Mouse (Mus musculus): ENCODE measurements around the gene Il2. TPM values are rescaled to one million over a fixed set of nuclear protein-coding genes. Genes with fewer than 3 reads are reported as not detected.

Gene Il2
- total and polyA plus RNA-seq, 2 experiments from 2014 or later: 0.75 TPM; not detected in 1

- no peak for TF ChIP-seq CTCF (IDR thresholded peaks at IDR 0.05; ENCODE audit: low read depth)
- no peak overlapping the region for H3K4me3 ChIP-seq (ENCODE audit: low read length)
- 80% methylated on average over 7 of the region's 7 CpGs for WGBS
- no peaks in the 10 kb centered on the region for H3K36me3 ChIP-seq (ENCODE audit: insufficient read depth, low read length)
- ATAC-seq: no peak
- H3K4me2 ChIP-seq (ENCODE audit: low read depth, low read length): no peak overlapping the region
- no peaks in the 10 kb centered on the region for H3K27me3 ChIP-seq (ENCODE audit: insufficient read depth, low read length)
- H3K9ac ChIP-seq (replicated peaks; ENCODE audit: low read length): no peak overlapping the region
- H3K27ac ChIP-seq: no peak overlapping the region
- no peaks in the 10 kb centered on the region for H3K4me1 ChIP-seq (ENCODE audit: insufficient read depth, low read length)
- H3K9me3 ChIP-seq (ENCODE audit: low read length): no peaks in the 10 kb centered on the region
- no peak for DNase-seq (ENCODE audit: low spot score)
These were observed 28.6 kb upstream of the Il2 start for GRCm38 (mm10) chr3:37154396-37154795.

GRCm38 (mm10) chr3:37153004-37153403 is 27.2 kb upstream of the Il2 start:
- Histone ChIP-seq H3K4me3 (ENCODE audit: low read length) (no peak overlapping the region), H3K9ac (replicated peaks; ENCODE audit: low read length) (no peak overlapping the region), H3K27ac (no peak overlapping the region), H3K27me3 (ENCODE audit: insufficient read depth, low read length) (no peaks in the 10 kb centered on the region), H3K9me3 (ENCODE audit: low read length) (no peaks in the 10 kb centered on the region), H3K4me2 (ENCODE audit: low read depth, low read length) (no peak overlapping the region), H3K36me3 (ENCODE audit: insufficient read depth, low read length) (no peaks in the 10 kb centered on the region), H3K4me1 (ENCODE audit: insufficient read depth, low read length) (no peaks in the 10 kb centered on the region)
- 94% methylated on average over 7 of the region's 7 CpGs for WGBS
- DNase-seq (ENCODE audit: low spot score) (no peak), ATAC-seq (no peak)
- TF ChIP-seq CTCF (IDR thresholded peaks at IDR 0.05; ENCODE audit: low read depth): no peak

- H3K9ac ChIP-seq (replicated peaks; ENCODE audit: low read length): no peak overlapping the region
- H3K36me3 ChIP-seq (ENCODE audit: insufficient read depth, low read length): no peaks in the 10 kb centered on the region
- no peak overlapping the region for H3K4me3 ChIP-seq (ENCODE audit: low read length)
- 90% methylated on average over 10 of the region's 10 CpGs for WGBS
- DNase-seq (ENCODE audit: low spot score): no peak
- no peak overlapping the region for H3K27ac ChIP-seq
- ATAC-seq: no peak
- H3K9me3 ChIP-seq (ENCODE audit: low read length): no peaks in the 10 kb centered on the region
- H3K4me1 ChIP-seq (ENCODE audit: insufficient read depth, low read length): no peaks in the 10 kb centered on the region
- no peak overlapping the region for H3K4me2 ChIP-seq (ENCODE audit: low read depth, low read length)
- TF ChIP-seq CTCF (IDR thresholded peaks at IDR 0.05; ENCODE audit: low read depth): no peak
- H3K27me3 ChIP-seq (ENCODE audit: insufficient read depth, low read length): no peaks in the 10 kb centered on the region
These were observed 26.5 kb upstream of the Il2 start for GRCm38 (mm10) chr3:37152274-37152673.

DNA sequence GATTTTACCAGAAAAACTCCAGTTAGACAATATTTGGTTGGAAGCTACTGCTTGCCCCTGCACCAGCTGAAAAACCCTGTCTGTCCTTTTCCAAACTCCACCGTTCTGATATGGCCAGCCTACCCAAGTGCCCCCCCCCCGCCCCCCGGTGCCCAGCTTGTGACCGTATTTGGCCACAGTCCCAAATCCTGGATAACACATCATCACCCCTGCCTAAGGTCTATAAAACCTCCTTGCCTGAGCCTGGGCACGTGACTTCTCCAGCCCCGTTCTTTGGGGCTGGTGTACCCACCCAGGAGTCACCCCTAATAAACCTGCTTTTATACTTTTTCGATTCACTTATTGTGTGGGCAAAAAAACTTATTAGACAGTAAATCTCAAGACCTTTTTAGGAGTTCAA is 21.1 kb upstream of the Il2 start:
- Histone ChIP-seq H3K4me2 (ENCODE audit: low read depth, low read length) (no peak overlapping the region), H3K27ac (no peak overlapping the region), H3K36me3 (ENCODE audit: insufficient read depth, low read length) (no peaks in the 10 kb centered on the region), H3K4me1 (ENCODE audit: insufficient read depth, low read length) (no peaks in the 10 kb centered on the region), H3K4me3 (ENCODE audit: low read length) (no peak overlapping the region), H3K9me3 (ENCODE audit: low read length) (no peaks in the 10 kb centered on the region), H3K9ac (replicated peaks; ENCODE audit: low read length) (no peak overlapping the region), H3K27me3 (ENCODE audit: insufficient read depth, low read length) (no peaks in the 10 kb centered on the region)
- DNase-seq (ENCODE audit: low spot score) (no peak), ATAC-seq (no peak)
- 69% methylated on average over 7 of the region's 7 CpGs for WGBS
- TF ChIP-seq CTCF (IDR thresholded peaks at IDR 0.05; ENCODE audit: low read depth): no peak

GRCm38 (mm10) chr3:37146406-37146805 is 20.6 kb upstream of the Il2 start:
- ATAC-seq: no peak
- Histone ChIP-seq H3K9ac (replicated peaks; ENCODE audit: low read length) (no peak overlapping the region), H3K27ac (no peak overlapping the region), H3K27me3 (ENCODE audit: insufficient read depth, low read length) (no peaks in the 10 kb centered on the region), H3K4me3 (ENCODE audit: low read length) (no peak overlapping the region), H3K9me3 (ENCODE audit: low read length) (no peaks in the 10 kb centered on the region), H3K36me3 (ENCODE audit: insufficient read depth, low read length) (no peaks in the 10 kb centered on the region), H3K4me1 (ENCODE audit: insufficient read depth, low read length) (no peaks in the 10 kb centered on the region), H3K4me2 (ENCODE audit: low read depth, low read length) (no peak overlapping the region)
- no peak for TF ChIP-seq CTCF (IDR thresholded peaks at IDR 0.05; ENCODE audit: low read depth)
- 39% methylated on average over 7 of the region's 8 CpGs for WGBS
- no peak for DNase-seq (ENCODE audit: low spot score)

- Histone ChIP-seq H3K9ac (replicated peaks; ENCODE audit: low read length) (no peak overlapping the region), H3K27ac (no peak overlapping the region), H3K4me3 (ENCODE audit: low read length) (no peak overlapping the region), H3K4me1 (ENCODE audit: insufficient read depth, low read length) (no peaks in the 10 kb centered on the region), H3K4me2 (ENCODE audit: low read depth, low read length) (no peak overlapping the region), H3K36me3 (ENCODE audit: insufficient read depth, low read length) (no peaks in the 10 kb centered on the region), H3K27me3 (ENCODE audit: insufficient read depth, low read length) (no peaks in the 10 kb centered on the region), H3K9me3 (ENCODE audit: low read length) (no peaks in the 10 kb centered on the region)
- 54% methylated on average over 1 of the region's 1 CpGs for WGBS
- no peak for ATAC-seq
- TF ChIP-seq CTCF (IDR thresholded peaks at IDR 0.05; ENCODE audit: low read depth): no peak
- DNase-seq (ENCODE audit: low spot score): no peak
These were observed 19.2 kb upstream of the Il2 start for GRCm38 (mm10) chr3:37144979-37145378.

DNA sequence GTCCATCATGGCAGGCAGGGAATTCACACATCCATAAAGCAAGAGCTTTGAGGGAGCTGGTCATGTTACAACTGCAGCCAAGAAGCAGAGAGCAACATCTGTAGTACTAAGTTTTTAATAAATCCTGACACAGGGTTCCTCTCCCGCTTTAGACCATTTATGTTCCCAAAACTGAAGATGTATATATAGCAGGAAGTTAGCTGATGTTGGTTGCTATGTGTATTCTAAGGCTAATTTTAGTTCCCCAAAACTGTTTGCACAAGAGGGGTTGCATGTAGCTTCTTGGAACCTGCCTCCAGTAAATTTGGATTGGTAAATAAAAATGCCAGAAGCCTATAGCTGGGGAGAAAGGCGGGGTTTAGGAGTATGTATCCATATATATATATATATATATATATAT is 16.1 kb upstream of the Il2 start:
- WGBS: 83% methylated on average over 2 of the region's 2 CpGs
- DNase-seq (ENCODE audit: low spot score): no peak
- no peaks in the 10 kb centered on the region for H3K9me3 ChIP-seq (ENCODE audit: low read length)
- no peak for TF ChIP-seq CTCF (IDR thresholded peaks at IDR 0.05; ENCODE audit: low read depth)
- no peak for ATAC-seq
- no peak overlapping the region for H3K4me2 ChIP-seq (ENCODE audit: low read depth, low read length)
- no peaks in the 10 kb centered on the region for H3K4me1 ChIP-seq (ENCODE audit: insufficient read depth, low read length)
- H3K36me3 ChIP-seq (ENCODE audit: insufficient read depth, low read length): no peaks in the 10 kb centered on the region
- H3K9ac ChIP-seq (replicated peaks; ENCODE audit: low read length): no peak overlapping the region
- H3K27ac ChIP-seq: no peak overlapping the region
- no peak overlapping the region for H3K4me3 ChIP-seq (ENCODE audit: low read length)
- no peaks in the 10 kb centered on the region for H3K27me3 ChIP-seq (ENCODE audit: insufficient read depth, low read length)

All from hindbrain, postnatal 0 days (tissue).